Mouse (Mus musculus): ENCODE measurements around the gene Cnksr3.

- no peak for TF ChIP-seq CTCF (conservative IDR thresholded peaks at IDR 0.05; ENCODE audit: low read length)
- TF ChIP-seq NANOG (IDR thresholded peaks at IDR 0.05; ENCODE audit: borderline replicate concordance, low read length) = no peak
Measured at GRCm38 (mm10) chr10:7258607-7259006, 46.6 kb upstream of the Cnksr3 start.
